Mouse (Mus musculus) neural tube, embryonic 11.5 days (tissue): ENCODE measurements at regions not wholly inside any gene's neighbourhood (a gene's known extent, or its start where the extent isn't known, plus 50 kb on each side); places are given as distances from the start of the nearest gene placed in this dataset.

Experiments
- ATAC-seq: fragments of 200-750 bp; cut with Nextera tagmentation; 2 replicates; pipeline ENCODE4 v1.8.0; 2017; ENCODE audit warnings: moderate number of reproducible peaks, mild to moderate bottlenecking, moderate TSS enrichment, moderate library complexity; ENCODE audit not compliant: insufficient read depth, low FRiP score, low TSS enrichment
- DNase-seq: peaks from one replicate; pipeline ENCODE4 v3.0.0-alpha.2; 2015; ENCODE audit warnings: low spot score
- H3K27ac ChIP-seq: fragments of 300-500 bp; sonication (generic); 2 replicates; pipeline ENCODE4 v1.5.1; 2014; ENCODE audit warnings: low read depth, mild to moderate bottlenecking, low read length
- H3K27me3 ChIP-seq: fragments of 300-500 bp; sonication (generic); 2 replicates; pipeline ENCODE4 v1.6.1; 2014; ENCODE audit warnings: mild to moderate bottlenecking, low read length, mixed read lengths; ENCODE audit not compliant: control insufficient read depth, insufficient read depth
- H3K36me3 ChIP-seq: fragments of 300-500 bp; sonication (generic); 2 replicates; pipeline ENCODE4 v1.6.1; 2014; ENCODE audit warnings: mild to moderate bottlenecking, low read length, moderate library complexity, mixed read lengths; ENCODE audit not compliant: control insufficient read depth, insufficient read depth
- H3K4me1 ChIP-seq: fragments of 300-500 bp; sonication (generic); 2 replicates; pipeline ENCODE4 v1.6.1; 2014; ENCODE audit warnings: low read length, mixed read lengths; ENCODE audit not compliant: control insufficient read depth, insufficient read depth
- H3K4me2 ChIP-seq: fragments of 300-500 bp; sonication (generic); 2 replicates; pipeline ENCODE4 v1.6.1; 2014; ENCODE audit warnings: low read depth, mild to moderate bottlenecking, moderate library complexity
- H3K4me3 ChIP-seq: fragments of 300-500 bp; sonication (generic); 2 replicates; pipeline ENCODE4 v1.5.1; 2014; ENCODE audit warnings: low read depth, low read length
- H3K9ac ChIP-seq: fragments of 300-500 bp; sonication (generic); 2 replicates; pipeline ENCODE4 v1.6.1; 2014; ENCODE audit warnings: mild to moderate bottlenecking, low read length
- H3K9me3 ChIP-seq: fragments of 300-500 bp; sonication (generic); 2 replicates; pipeline ENCODE4 v1.6.1; 2016; ENCODE audit warnings: low read length; ENCODE audit not compliant: control insufficient read depth
- WGBS: fragments of 180-500 bp; shearing (Covaris S2); extraction: QIAGEN DNeasy Blood & Tissue Kit; methylation state at CpG from one replicate; pipeline ENCODE4 v1.1.7; 2014; 5-methylcytosine and 5-hydroxymethylcytosine counted together

DNA sequence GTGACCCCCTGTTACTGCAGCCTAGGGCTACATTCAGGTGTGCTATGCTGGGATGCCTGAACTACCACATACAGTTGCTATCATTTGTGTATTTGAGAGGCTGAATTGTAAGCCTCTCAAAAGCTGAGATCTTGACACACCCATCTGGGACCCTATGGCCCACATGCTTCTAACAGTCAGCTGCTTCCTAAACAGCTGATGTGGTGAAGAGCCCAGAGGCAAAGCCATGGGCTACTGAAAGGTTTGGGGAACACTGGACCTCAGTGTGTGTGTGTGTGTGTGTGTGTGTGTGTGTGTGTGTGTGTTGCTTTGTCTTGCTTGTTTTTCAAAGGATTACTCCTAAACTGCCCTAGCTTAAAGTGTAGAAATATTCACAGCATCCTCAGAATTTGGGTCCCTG is 75.0 kb downstream of the Lbh start:
- Histone ChIP-seq H3K4me2 (no peak overlapping the region), H3K9me3 (no peaks in the 10 kb centered on the region), H3K27ac (0 out of 2 replicates have a peak overlapping the region, but pooled peaks have one; percentile 14), H3K9ac (no peak overlapping the region), H3K36me3 (no peaks in the 10 kb centered on the region), H3K4me1 (peaks cover 13% of the 10 kb centered on the region), H3K4me3 (no peak overlapping the region), H3K27me3 (no peaks in the 10 kb centered on the region)
- ATAC-seq: no peak
- no peak for DNase-seq

DNA sequence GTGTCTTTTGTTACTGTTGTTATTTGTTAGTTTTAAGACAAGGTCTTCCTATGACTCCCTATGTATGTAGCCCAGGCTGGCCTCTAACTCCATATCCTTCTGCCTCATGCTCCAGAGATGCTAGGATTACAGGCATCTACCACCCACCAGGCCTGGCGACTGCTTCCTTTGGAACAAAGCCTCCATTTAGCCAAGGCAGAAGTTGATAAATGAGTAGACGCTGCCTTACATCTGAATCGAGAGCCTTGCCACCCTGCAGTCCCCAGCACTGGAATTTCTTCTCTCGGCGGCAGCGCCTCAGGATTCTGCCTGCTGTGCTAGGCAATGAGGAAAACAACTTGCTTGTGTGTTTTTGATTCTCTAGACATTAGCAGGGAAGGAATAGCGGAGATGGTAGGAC is 75.5 kb downstream of the Lbh start:
- DNase-seq: peak; percentile 49
- WGBS: 20% methylated on average over 7 of the region's 7 CpGs

GRCm38 (mm10) chr17:72996539-72996938 is 78.4 kb downstream of the Lbh start:
- WGBS: 61% methylated on average over 7 of the region's 7 CpGs
- H3K27ac ChIP-seq: 0 out of 2 replicates have a peak overlapping the region, but pooled peaks have one; percentile 20
- no peaks in the 10 kb centered on the region for H3K9me3 ChIP-seq
- H3K4me1 ChIP-seq: peaks cover 13% of the 10 kb centered on the region
- ATAC-seq (no peak), DNase-seq (no peak)
- no peaks in the 10 kb centered on the region for H3K36me3 ChIP-seq
- no peak overlapping the region for H3K4me3 ChIP-seq
- H3K9ac ChIP-seq: no peak overlapping the region
- H3K4me2 ChIP-seq: no peak overlapping the region
- no peaks in the 10 kb centered on the region for H3K27me3 ChIP-seq

More for the DNA sequence above, 75.5 kb downstream of the Lbh start:
- no peak for ATAC-seq
- Histone ChIP-seq H3K4me1 (peaks cover 13% of the 10 kb centered on the region), H3K4me3 (no peak overlapping the region), H3K9ac (no peak overlapping the region), H3K4me2 (no peak overlapping the region), H3K27ac (no peak overlapping the region), H3K36me3 (no peaks in the 10 kb centered on the region), H3K27me3 (no peaks in the 10 kb centered on the region), H3K9me3 (no peaks in the 10 kb centered on the region)

DNA sequence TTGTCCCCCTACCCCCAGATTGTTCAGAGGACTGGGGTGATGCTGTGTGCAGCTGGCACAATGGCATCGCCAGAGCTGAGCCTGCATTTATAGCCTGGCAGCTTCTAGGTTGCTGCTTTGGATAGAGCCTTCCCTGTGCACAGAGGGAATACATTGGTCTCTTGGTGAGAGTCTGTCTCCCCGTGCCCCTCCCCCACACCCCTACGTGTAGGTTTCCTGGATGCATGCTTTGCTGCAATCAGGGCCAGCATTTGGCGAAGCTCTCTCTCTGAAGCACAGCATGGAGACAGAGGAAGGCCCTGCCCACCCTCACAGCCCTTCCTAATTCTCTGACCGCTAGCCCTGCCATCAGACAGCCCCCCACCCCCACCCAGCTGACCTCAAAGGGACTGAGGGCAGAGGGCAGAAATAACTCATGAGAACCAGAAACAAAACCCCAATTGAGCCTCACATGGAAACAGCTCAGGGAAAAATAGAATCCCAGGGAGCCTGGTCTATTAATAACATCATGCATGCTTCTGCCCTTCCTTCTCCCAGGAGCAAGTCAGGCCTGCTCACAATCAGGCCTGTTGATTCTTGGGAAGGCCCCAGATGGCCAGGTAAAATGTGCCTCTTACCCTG is 79.3 kb downstream of the Lbh start:
- Histone ChIP-seq H3K9me3 (no peaks in the 10 kb centered on the region), H3K4me1 (peaks cover 13% of the 10 kb centered on the region), H3K27me3 (no peaks in the 10 kb centered on the region), H3K4me3 (no peak overlapping the region), H3K4me2 (0 out of 2 replicates have a peak overlapping the region, but pooled peaks have one; percentile 12), H3K9ac (peak overlapping the region; percentile 10; the same call in 1 of the 2 replicates), H3K27ac (0 out of 2 replicates have a peak overlapping the region, but pooled peaks have one; percentile 20), H3K36me3 (no peaks in the 10 kb centered on the region)
- WGBS: 7% methylated on average over 5 of the region's 5 CpGs
- ATAC-seq (peak; percentile 53), DNase-seq (peak; percentile 40)

DNA sequence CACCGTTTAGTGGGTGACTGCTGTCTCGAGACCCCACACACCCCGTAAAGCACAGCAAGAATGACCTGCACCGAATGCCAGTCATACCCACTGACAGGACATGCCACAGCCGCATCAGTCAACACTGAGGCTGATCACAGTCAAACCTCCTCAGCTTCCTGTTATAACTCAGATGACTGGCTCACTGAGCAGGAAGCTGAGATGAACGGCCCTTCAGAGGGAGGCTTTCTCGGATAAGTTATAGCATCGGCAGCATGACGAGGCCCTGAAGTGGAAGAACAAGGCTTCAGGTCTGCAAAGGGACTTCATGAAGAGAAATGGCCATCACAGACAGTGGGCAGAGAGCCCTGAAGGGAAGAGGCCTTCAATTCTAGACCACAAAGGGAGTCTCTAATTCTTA is 87.0 kb downstream of the Lbh start:
- no peak overlapping the region for H3K9ac ChIP-seq
- no peak overlapping the region for H3K27ac ChIP-seq
- no peaks in the 10 kb centered on the region for H3K9me3 ChIP-seq
- ATAC-seq (no peak), DNase-seq (no peak)
- WGBS: 83% methylated on average over 9 of the region's 9 CpGs
- H3K27me3 ChIP-seq: no peaks in the 10 kb centered on the region
- no peaks in the 10 kb centered on the region for H3K4me1 ChIP-seq
- no peaks in the 10 kb centered on the region for H3K36me3 ChIP-seq
- H3K4me3 ChIP-seq: no peak overlapping the region
- H3K4me2 ChIP-seq: no peak overlapping the region

- H3K4me3 ChIP-seq: no peak overlapping the region
- 54% methylated on average over 4 of the region's 4 CpGs for WGBS
- no peaks in the 10 kb centered on the region for H3K9me3 ChIP-seq
- ATAC-seq (no peak), DNase-seq (peak; percentile 65)
- no peak overlapping the region for H3K9ac ChIP-seq
- no peaks in the 10 kb centered on the region for H3K36me3 ChIP-seq
- H3K4me1 ChIP-seq: no peaks in the 10 kb centered on the region; the same call in 1 of the 2 replicates
- no peak overlapping the region for H3K4me2 ChIP-seq
- H3K27me3 ChIP-seq: no peaks in the 10 kb centered on the region
- no peak overlapping the region for H3K27ac ChIP-seq
Observed at GRCm38 (mm10) chr17:73008901-73009300, 90.8 kb downstream of the Lbh start.

GRCm38 (mm10) chr17:73009962-73010361 is 91.9 kb downstream of the Lbh start:
- no peak for DNase-seq
- Histone ChIP-seq H3K36me3 (no peaks in the 10 kb centered on the region), H3K9me3 (no peaks in the 10 kb centered on the region), H3K9ac (no peak overlapping the region), H3K4me1 (no peaks in the 10 kb centered on the region; the same call in 1 of the 2 replicates), H3K27ac (no peak overlapping the region), H3K27me3 (no peaks in the 10 kb centered on the region), H3K4me2 (no peak overlapping the region), H3K4me3 (no peak overlapping the region)
- no peak for ATAC-seq
- 93% methylated on average over 4 of the region's 4 CpGs for WGBS

GRCm38 (mm10) chr17:73012356-73012755 is 94.3 kb downstream of the Lbh start:
- no peak overlapping the region for H3K27ac ChIP-seq
- H3K4me1 ChIP-seq: no peaks in the 10 kb centered on the region; the same call in 1 of the 2 replicates
- 67% methylated on average over 6 of the region's 6 CpGs for WGBS
- no peaks in the 10 kb centered on the region for H3K9me3 ChIP-seq
- no peaks in the 10 kb centered on the region for H3K27me3 ChIP-seq
- no peak overlapping the region for H3K9ac ChIP-seq
- H3K4me2 ChIP-seq: no peak overlapping the region
- no peaks in the 10 kb centered on the region for H3K36me3 ChIP-seq
- no peak overlapping the region for H3K4me3 ChIP-seq
- no peak for DNase-seq
- ATAC-seq: no peak

GRCm38 (mm10) chr17:73012954-73013353 is 94.8 kb upstream of the Lclat1 start:
- Histone ChIP-seq H3K4me2 (no peak overlapping the region), H3K36me3 (no peaks in the 10 kb centered on the region), H3K27ac (no peak overlapping the region), H3K4me3 (no peak overlapping the region), H3K4me1 (no peaks in the 10 kb centered on the region; the same call in 1 of the 2 replicates), H3K9me3 (no peaks in the 10 kb centered on the region), H3K27me3 (no peaks in the 10 kb centered on the region), H3K9ac (no peak overlapping the region)
- WGBS: 63% methylated on average over 5 of the region's 5 CpGs
- ATAC-seq (no peak), DNase-seq (no peak)
